Mouse (Mus musculus) heart, adult 2 months (tissue): ENCODE data around the gene Ezh1.

ENCODE experiments used
- CTCF ChIP-seq: fragments of 200-600 bp; IDR thresholded peaks from 2 replicates; pipeline ENCODE4 v1.8.1; 2022; ENCODE audit warnings: antibody characterized with exemption, mild to moderate bottlenecking, moderate library complexity
- EP300 ChIP-seq: fragments of 200-500 bp; IDR thresholded peaks from 2 replicates; pipeline ENCODE4 v1.6.1; 2011; ENCODE audit warnings: low read depth, low read length, control low read depth; ENCODE audit not compliant: insufficient read depth
- POLR2A ChIP-seq: fragments of 200-500 bp; IDR thresholded peaks from 2 replicates; pipeline ENCODE4 v1.6.1; 2011; ENCODE audit warnings: mild to moderate bottlenecking, low read depth, low read length, control low read depth; ENCODE audit not compliant: insufficient read depth

GRCm38 (mm10) chr11:101152825-101153224 is 73.4 kb downstream of the Ezh1 start:
- TF ChIP-seq CTCF: no peak
- no peak for TF ChIP-seq EP300
- no peak for TF ChIP-seq POLR2A
